Mouse (Mus musculus) embryonic fibroblast, embryonic 13.5 days (primary cell): ENCODE results near the gene Arhgef38.

Experiments used
- CTCF ChIP-seq: IDR thresholded peaks from 2 replicates; pipeline ENCODE4 v1.5.1; 2011; ENCODE audit warnings: mild to moderate bottlenecking, control low read depth, low read length, moderate library complexity, borderline replicate concordance; ENCODE audit not compliant: insufficient read depth
- POLR2A ChIP-seq: IDR thresholded peaks from 2 replicates; pipeline ENCODE4 v1.6.1; 2011; ENCODE audit warnings: low read depth, mild to moderate bottlenecking, control low read depth, low read length, moderate library complexity

- TF ChIP-seq CTCF (no peak), POLR2A (no peak)
Measured at GRCm38 (mm10) chr3:133271887-133272286, 37.1 kb upstream of the Arhgef38 start.
